Mouse (Mus musculus): ENCODE data around the gene Mdga2. TPM values are rescaled to one million over a fixed set of nuclear protein-coding genes. Genes with fewer than 3 reads are reported as not detected.

Gene Mdga2
- polyA plus RNA-seq, 1 experiment from 2014 or later: 1.9 TPM

DNA sequence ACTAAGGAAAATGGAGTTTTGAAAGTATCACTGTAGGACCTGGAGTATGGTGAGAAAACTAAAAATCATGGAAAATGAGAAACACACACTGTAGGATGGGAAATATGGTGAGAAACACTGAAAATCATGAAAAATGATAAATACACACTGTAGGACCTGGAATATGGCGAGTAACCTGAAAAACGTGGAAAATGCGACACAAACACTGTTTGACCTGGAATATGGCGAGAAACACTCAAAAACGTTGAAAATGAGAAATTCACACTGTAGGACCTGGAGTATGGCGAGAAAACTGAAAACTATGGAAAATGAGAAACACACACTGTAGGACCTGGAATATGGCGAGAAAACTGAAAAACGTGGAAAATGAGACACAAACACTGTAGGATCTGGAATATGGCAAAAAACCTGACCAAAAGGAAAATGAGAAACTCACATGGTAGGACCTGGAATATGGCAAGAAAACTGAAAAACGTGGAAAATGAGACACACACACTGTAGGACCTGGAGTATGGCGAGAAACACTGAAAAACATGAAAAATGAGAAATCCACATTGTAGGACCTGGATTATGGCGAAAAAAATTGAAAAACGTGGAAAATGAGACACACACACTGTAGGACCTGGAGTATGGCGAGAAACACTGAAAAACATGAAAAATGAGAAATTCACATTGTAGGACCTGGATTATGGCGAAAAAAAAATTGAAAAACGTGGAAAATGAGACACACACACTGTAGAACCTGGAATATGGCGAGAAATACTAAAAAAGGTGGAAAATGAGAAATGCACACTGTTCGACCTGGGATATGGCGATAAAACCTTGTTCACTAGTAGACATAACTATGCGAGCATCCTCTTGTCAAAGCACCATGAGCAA is 163.0 kb downstream of the Mdga2 start:
- Histone ChIP-seq H3K4me2 (replicated peaks; ENCODE audit: low read depth, low read length) (no peak overlapping the region), H3K9ac (replicated peaks; ENCODE audit: low read length) (no peak overlapping the region), H3K9me3 (ENCODE audit: low read length) (peaks cover 9% of the 10 kb centered on the region), H3K36me3 (ENCODE audit: insufficient read depth, low read length) (no peaks in the 10 kb centered on the region), H3K4me3 (ENCODE audit: low read length) (no peak overlapping the region), H3K27ac (ENCODE audit: low read length) (no peak overlapping the region), H3K27me3 (ENCODE audit: insufficient read depth, low read length) (no peaks in the 10 kb centered on the region), H3K4me1 (ENCODE audit: insufficient read depth, low read length) (no peaks in the 10 kb centered on the region)
- 69% methylated on average over 19 of the region's 19 CpGs for WGBS
- peak; percentile 96 for ATAC-seq (ENCODE audit: low FRiP score, low TSS enrichment)

GRCm38 (mm10) chr12:67056621-67057020 is 165.7 kb downstream of the Mdga2 start:
- no peak for ATAC-seq (ENCODE audit: low FRiP score, low TSS enrichment)
- H3K27me3 ChIP-seq (ENCODE audit: insufficient read depth, low read length): no peaks in the 10 kb centered on the region
- no peak overlapping the region for H3K4me3 ChIP-seq (ENCODE audit: low read length)
- 94% methylated on average over 3 of the region's 3 CpGs for WGBS
- no peak overlapping the region for H3K4me2 ChIP-seq (replicated peaks; ENCODE audit: low read depth, low read length)
- H3K4me1 ChIP-seq (ENCODE audit: insufficient read depth, low read length): no peaks in the 10 kb centered on the region
- no peak overlapping the region for H3K9ac ChIP-seq (replicated peaks; ENCODE audit: low read length)
- no peaks in the 10 kb centered on the region for H3K36me3 ChIP-seq (ENCODE audit: insufficient read depth, low read length)
- H3K27ac ChIP-seq (ENCODE audit: low read length): no peak overlapping the region
- peaks cover 9% of the 10 kb centered on the region for H3K9me3 ChIP-seq (ENCODE audit: low read length)

GRCm38 (mm10) chr12:67045099-67045750 is 177.1 kb downstream of the Mdga2 start:
- no peaks in the 10 kb centered on the region for H3K9me3 ChIP-seq (ENCODE audit: low read length)
- no peak for ATAC-seq (ENCODE audit: low FRiP score, low TSS enrichment)
- H3K9ac ChIP-seq (replicated peaks; ENCODE audit: low read length): no peak overlapping the region
- WGBS: 86% methylated on average over 8 of the region's 8 CpGs
- H3K36me3 ChIP-seq (ENCODE audit: insufficient read depth, low read length): no peaks in the 10 kb centered on the region
- H3K4me2 ChIP-seq (replicated peaks; ENCODE audit: low read depth, low read length): no peak overlapping the region
- no peaks in the 10 kb centered on the region for H3K4me1 ChIP-seq (ENCODE audit: insufficient read depth, low read length)
- H3K27ac ChIP-seq (ENCODE audit: low read length): no peak overlapping the region
- no peaks in the 10 kb centered on the region for H3K27me3 ChIP-seq (ENCODE audit: insufficient read depth, low read length)
- H3K4me3 ChIP-seq (ENCODE audit: low read length): no peak overlapping the region

DNA sequence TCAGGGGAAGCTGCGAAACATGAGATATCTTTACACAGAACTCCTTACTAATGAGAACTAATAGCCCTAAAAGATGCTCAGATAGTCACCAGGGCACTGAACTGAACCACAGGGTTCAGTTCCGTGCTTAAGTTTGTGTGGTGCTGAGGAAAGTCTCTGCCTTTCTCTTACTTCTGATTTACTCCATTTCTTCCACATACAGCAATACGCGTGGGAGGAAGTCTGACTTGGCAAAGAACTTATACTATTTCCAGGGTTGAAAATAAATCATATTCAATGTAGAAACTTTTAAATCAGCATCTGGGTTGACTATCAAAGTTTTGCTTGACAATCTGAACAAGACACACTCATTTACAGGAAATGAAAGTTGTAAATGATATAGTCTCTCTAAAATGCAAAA is 180.5 kb downstream of the Mdga2 start:
- WGBS: 53% methylated on average over 4 of the region's 4 CpGs
- H3K9ac ChIP-seq (replicated peaks; ENCODE audit: low read length): no peak overlapping the region
- no peak for ATAC-seq (ENCODE audit: low FRiP score, low TSS enrichment)
- no peaks in the 10 kb centered on the region for H3K9me3 ChIP-seq (ENCODE audit: low read length)
- no peak overlapping the region for H3K27ac ChIP-seq (ENCODE audit: low read length)
- H3K27me3 ChIP-seq (ENCODE audit: insufficient read depth, low read length): no peaks in the 10 kb centered on the region
- no peaks in the 10 kb centered on the region for H3K36me3 ChIP-seq (ENCODE audit: insufficient read depth, low read length)
- no peak overlapping the region for H3K4me2 ChIP-seq (replicated peaks; ENCODE audit: low read depth, low read length)
- no peak overlapping the region for H3K4me3 ChIP-seq (ENCODE audit: low read length)
- no peaks in the 10 kb centered on the region for H3K4me1 ChIP-seq (ENCODE audit: insufficient read depth, low read length)

DNA sequence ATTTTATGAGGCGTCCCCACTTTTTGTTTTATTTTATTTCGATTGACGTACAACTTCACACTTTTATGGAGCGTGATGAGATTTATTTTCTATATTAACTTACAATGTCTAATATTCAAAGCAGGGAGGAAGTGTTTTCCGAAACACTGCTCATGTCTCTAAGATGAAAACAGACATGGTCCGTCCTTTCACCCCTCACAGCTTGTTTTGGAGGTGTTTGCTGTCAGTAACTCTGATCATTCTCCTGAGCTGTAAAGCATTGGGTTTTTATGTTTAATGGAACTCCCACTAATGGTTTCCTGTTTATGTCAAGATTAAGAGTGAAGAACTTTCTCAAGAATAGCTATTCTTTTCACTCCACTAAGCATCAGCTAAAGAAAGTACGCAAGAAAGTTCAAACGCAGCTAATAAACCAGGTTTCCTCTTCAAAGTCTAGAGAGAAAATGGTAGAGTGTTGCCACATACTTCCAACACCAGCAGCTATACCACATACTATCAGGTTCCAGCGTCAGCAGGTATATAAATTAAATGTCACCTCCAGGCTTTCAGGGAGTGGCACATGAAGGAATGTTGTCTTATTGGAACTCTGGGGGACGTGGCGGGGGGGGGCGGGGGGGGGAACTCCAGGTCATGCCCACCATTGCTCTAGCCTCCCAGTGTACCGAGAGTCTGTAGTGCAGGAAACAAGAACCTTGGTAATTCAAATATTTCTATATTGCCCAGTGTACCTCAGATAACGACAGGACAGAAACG is 186.7 kb downstream of the Mdga2 start:
- no peaks in the 10 kb centered on the region for H3K36me3 ChIP-seq (ENCODE audit: insufficient read depth, low read length)
- WGBS: 34% methylated on average over 15 of the region's 15 CpGs
- no peak overlapping the region for H3K9ac ChIP-seq (replicated peaks; ENCODE audit: low read length)
- H3K4me1 ChIP-seq (ENCODE audit: insufficient read depth, low read length): no peaks in the 10 kb centered on the region
- H3K27ac ChIP-seq (ENCODE audit: low read length): no peak overlapping the region
- H3K9me3 ChIP-seq (ENCODE audit: low read length): no peaks in the 10 kb centered on the region
- H3K27me3 ChIP-seq (ENCODE audit: insufficient read depth, low read length): no peaks in the 10 kb centered on the region
- no peak overlapping the region for H3K4me2 ChIP-seq (replicated peaks; ENCODE audit: low read depth, low read length)
- ATAC-seq (ENCODE audit: low FRiP score, low TSS enrichment): peak; percentile 59; the same call in 1 of the 2 replicates
- no peak overlapping the region for H3K4me3 ChIP-seq (ENCODE audit: low read length)

DNA sequence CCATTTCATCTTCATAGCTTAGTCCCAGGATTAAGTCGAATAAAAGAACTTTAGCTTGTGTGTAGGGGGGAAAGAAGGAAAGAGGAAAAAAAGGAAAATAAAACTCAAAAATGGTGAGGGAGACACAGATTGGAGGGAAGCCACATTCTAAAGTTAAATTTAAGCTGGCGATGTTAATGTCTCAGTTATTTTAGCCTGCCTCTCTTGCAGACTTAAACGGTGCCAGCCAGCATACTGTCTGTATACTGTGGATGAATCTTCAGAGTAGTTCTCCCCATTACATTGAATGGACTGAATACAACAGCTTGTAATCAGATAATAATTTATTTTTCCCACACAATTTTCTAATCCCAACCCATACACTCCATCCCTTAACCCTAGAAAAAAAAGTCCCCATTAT is 205.2 kb downstream of the Mdga2 start:
- no peaks in the 10 kb centered on the region for H3K27me3 ChIP-seq (ENCODE audit: insufficient read depth, low read length)
- no peak for ATAC-seq (ENCODE audit: low FRiP score, low TSS enrichment)

DNA sequence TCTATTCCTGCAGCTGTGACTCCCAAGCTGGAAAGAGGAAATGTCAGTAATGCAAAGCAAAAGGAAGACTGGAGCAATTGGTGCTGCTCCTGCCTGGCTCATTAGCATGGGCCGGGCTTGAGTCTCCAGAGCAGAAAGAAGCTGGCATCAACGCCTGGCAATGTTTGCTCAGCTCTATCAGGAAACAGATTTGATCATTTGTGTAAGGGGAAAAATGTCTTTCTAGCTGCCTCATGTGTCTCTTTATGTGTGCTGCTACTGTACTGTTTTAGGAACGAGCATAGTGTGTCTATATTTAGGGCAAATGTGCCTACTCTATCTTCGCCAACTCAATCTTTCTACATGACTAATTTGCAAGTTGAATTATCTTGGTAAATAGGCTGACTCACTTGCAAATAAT is 211.0 kb downstream of the Mdga2 start:
- H3K27me3 ChIP-seq (ENCODE audit: insufficient read depth, low read length): no peaks in the 10 kb centered on the region
- no peak overlapping the region for H3K9ac ChIP-seq (replicated peaks; ENCODE audit: low read length)
- no peaks in the 10 kb centered on the region for H3K4me1 ChIP-seq (ENCODE audit: insufficient read depth, low read length)
- H3K4me3 ChIP-seq (ENCODE audit: low read length): no peak overlapping the region
- no peaks in the 10 kb centered on the region for H3K9me3 ChIP-seq (ENCODE audit: low read length)
- WGBS: 64% methylated on average over 4 of the region's 4 CpGs
- no peak overlapping the region for H3K4me2 ChIP-seq (replicated peaks; ENCODE audit: low read depth, low read length)
- H3K27ac ChIP-seq (ENCODE audit: low read length): no peak overlapping the region
- no peak for ATAC-seq (ENCODE audit: low FRiP score, low TSS enrichment)
- no peaks in the 10 kb centered on the region for H3K36me3 ChIP-seq (ENCODE audit: insufficient read depth, low read length)

More for the DNA sequence above, 205.2 kb downstream of the Mdga2 start:
- Histone ChIP-seq H3K4me1 (ENCODE audit: insufficient read depth, low read length) (no peaks in the 10 kb centered on the region), H3K9ac (replicated peaks; ENCODE audit: low read length) (no peak overlapping the region), H3K27ac (ENCODE audit: low read length) (no peak overlapping the region), H3K4me3 (ENCODE audit: low read length) (no peak overlapping the region), H3K36me3 (ENCODE audit: insufficient read depth, low read length) (no peaks in the 10 kb centered on the region), H3K9me3 (ENCODE audit: low read length) (no peaks in the 10 kb centered on the region), H3K4me2 (replicated peaks; ENCODE audit: low read depth, low read length) (no peak overlapping the region)
- 94% methylated on average over 3 of the region's 3 CpGs for WGBS

DNA sequence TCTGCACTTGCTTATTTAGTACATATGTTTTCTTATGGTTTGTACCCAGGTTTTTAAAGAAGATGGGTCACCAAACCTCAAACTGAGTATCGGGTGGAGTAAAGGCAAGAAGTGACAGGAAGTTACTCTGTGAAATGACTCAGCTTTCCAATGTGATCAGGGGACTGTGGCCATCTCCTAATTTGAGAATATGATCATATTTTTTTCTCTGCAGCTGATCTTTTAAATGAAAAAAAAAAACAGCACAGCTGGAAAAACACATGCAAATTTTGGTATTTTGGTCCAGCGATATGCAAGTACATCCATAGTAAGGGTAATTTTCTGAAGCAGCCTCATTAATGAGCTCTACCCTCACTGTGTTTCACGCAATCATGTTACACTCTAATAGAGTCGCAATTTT is 212.0 kb downstream of the Mdga2 start:
- H3K27ac ChIP-seq (ENCODE audit: low read length): no peak overlapping the region
- H3K4me3 ChIP-seq (ENCODE audit: low read length): no peak overlapping the region
- H3K4me1 ChIP-seq (ENCODE audit: insufficient read depth, low read length): no peaks in the 10 kb centered on the region
- no peak overlapping the region for H3K4me2 ChIP-seq (replicated peaks; ENCODE audit: low read depth, low read length)
- ATAC-seq (ENCODE audit: low FRiP score, low TSS enrichment): no peak
- 84% methylated on average over 4 of the region's 4 CpGs for WGBS
- no peaks in the 10 kb centered on the region for H3K9me3 ChIP-seq (ENCODE audit: low read length)
- H3K9ac ChIP-seq (replicated peaks; ENCODE audit: low read length): no peak overlapping the region
- no peaks in the 10 kb centered on the region for H3K27me3 ChIP-seq (ENCODE audit: insufficient read depth, low read length)
- H3K36me3 ChIP-seq (ENCODE audit: insufficient read depth, low read length): no peaks in the 10 kb centered on the region

DNA sequence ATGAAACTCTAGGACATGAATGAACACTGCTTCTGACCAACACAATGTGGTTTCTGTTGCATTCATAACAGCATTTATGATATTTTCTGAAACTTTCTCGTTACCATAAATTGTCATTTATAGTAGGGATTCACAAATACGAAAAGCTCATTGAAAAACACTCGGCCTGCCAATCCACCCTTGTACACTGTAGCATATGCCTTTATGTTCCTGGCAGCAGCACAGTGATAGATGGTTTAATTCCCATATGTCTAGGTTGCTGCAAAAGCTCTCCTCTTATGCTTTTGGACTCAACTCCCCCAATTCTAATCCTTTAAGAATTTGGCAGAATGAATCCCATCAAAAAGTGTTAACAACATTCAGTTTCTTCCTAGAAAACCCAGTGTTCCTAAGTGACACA is 213.2 kb downstream of the Mdga2 start:
- WGBS: 77% methylated on average over 3 of the region's 3 CpGs

More for the DNA sequence above, 213.2 kb downstream of the Mdga2 start:
- no peaks in the 10 kb centered on the region for H3K9me3 ChIP-seq (ENCODE audit: low read length)
- H3K36me3 ChIP-seq (ENCODE audit: insufficient read depth, low read length): no peaks in the 10 kb centered on the region
- H3K4me2 ChIP-seq (replicated peaks; ENCODE audit: low read depth, low read length): no peak overlapping the region
- no peaks in the 10 kb centered on the region for H3K27me3 ChIP-seq (ENCODE audit: insufficient read depth, low read length)
- no peaks in the 10 kb centered on the region for H3K4me1 ChIP-seq (ENCODE audit: insufficient read depth, low read length)
- no peak overlapping the region for H3K4me3 ChIP-seq (ENCODE audit: low read length)
- no peak for ATAC-seq (ENCODE audit: low FRiP score, low TSS enrichment)
- no peak overlapping the region for H3K27ac ChIP-seq (ENCODE audit: low read length)
- H3K9ac ChIP-seq (replicated peaks; ENCODE audit: low read length): no peak overlapping the region
